Mouse (Mus musculus) kidney, postnatal 0 days (tissue): Measurements from ENCODE around the gene Atp6v1g3. TPM values are rescaled to one million over a fixed set of nuclear protein-coding genes. Genes with fewer than 3 reads are reported as not detected.

Experiments
- ATAC-seq: fragments of 200-750 bp; cut with Nextera tagmentation; replicated peaks from 2 replicates; pipeline ENCODE4 v1.8.0; 2017; ENCODE audit warnings: low read depth, moderate number of reproducible peaks, moderate TSS enrichment, moderate library complexity; ENCODE audit not compliant: low FRiP score
- DNase-seq: peaks from one replicate; pipeline ENCODE4 v3.0.0-alpha.2; 2016; ENCODE audit warnings: low spot score
- H3K27ac ChIP-seq: fragments of 300-500 bp; sonication (generic); 2 replicates; pipeline ENCODE4 v1.5.1; 2014; ENCODE audit warnings: mild to moderate bottlenecking
- H3K27me3 ChIP-seq: fragments of 300-500 bp; sonication (generic); 2 replicates; pipeline ENCODE4 v1.6.1; 2014; ENCODE audit warnings: low read length, mixed read lengths; ENCODE audit not compliant: insufficient read depth
- H3K36me3 ChIP-seq: fragments of 300-500 bp; sonication (generic); 2 replicates; pipeline ENCODE4 v1.6.1; 2014; ENCODE audit warnings: low read length, mixed read lengths; ENCODE audit not compliant: insufficient read depth
- H3K4me1 ChIP-seq: fragments of 300-500 bp; sonication (generic); replicated peaks from 2 replicates; pipeline ENCODE4 v1.6.1; 2014; ENCODE audit warnings: antibody characterized with exemption, low read length, mixed read lengths; ENCODE audit not compliant: insufficient read depth
- H3K4me2 ChIP-seq: fragments of 300-500 bp; sonication (generic); 2 replicates; pipeline ENCODE4 v1.6.1; 2014; ENCODE audit warnings: mild to moderate bottlenecking, low read length, moderate library complexity, mixed read lengths
- H3K4me3 ChIP-seq: fragments of 300-500 bp; sonication (generic); replicated peaks from 2 replicates; pipeline ENCODE4 v1.5.1; 2014; ENCODE audit warnings: low read depth, low read length
- H3K9ac ChIP-seq: fragments of 300-500 bp; sonication (generic); 2 replicates; pipeline ENCODE4 v1.6.1; 2014; ENCODE audit warnings: low read depth, low read length
- H3K9me3 ChIP-seq: fragments of 300-500 bp; sonication (generic); replicated peaks from 2 replicates; pipeline ENCODE4 v1.6.1; 2016; ENCODE audit warnings: low read length, inconsistent platforms, mixed read lengths
- CTCF ChIP-seq: IDR thresholded peaks from 2 replicates; pipeline ENCODE4 v1.5.1; 2016; ENCODE audit warnings: antibody characterized with exemption, low read depth, mild to moderate bottlenecking, moderate library complexity
- WGBS: fragments of 180-500 bp; shearing (Covaris S2); extraction: QIAGEN DNeasy Blood & Tissue Kit; methylation state at CpG from one replicate; pipeline ENCODE4 v1.1.7; 2014; 5-methylcytosine and 5-hydroxymethylcytosine counted together
- polyA plus RNA-seq: library from polyadenylated mRNA; unstranded; fragments of >200 nt; fragmentation: Nextera tagmentation; extraction: Ambion mirVana; gene quantifications from 2 replicates; pipeline ENCODE4 v1.2.1, GENCODE M21; 2015

The Atp6v1g3 gene
- polyA plus RNA-seq, 1 experiment from 2014 or later, result 38.0 TPM

DNA sequence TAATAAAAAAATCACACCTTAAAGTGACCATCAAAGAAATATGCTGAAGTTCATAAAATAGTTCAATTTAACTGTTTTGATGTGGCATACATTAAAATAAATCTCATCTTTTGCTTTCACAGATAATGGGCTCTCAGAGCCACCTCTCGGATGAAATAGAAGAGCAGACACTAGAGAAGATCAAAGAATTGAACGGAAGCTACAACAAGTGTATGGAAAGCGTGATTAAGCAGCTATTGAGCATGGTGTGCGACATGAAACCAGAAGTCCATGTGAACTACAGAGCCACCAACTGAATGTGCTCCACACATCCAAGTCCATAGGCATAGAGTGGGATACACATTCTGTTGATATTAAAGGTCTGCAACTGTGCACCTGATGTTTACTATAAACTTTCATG, 14.1 kb downstream of the Atp6v1g3 start:
- H3K36me3 ChIP-seq, result no peaks in the 10 kb centered on the region
- no peak for ATAC-seq
- no peak for TF ChIP-seq CTCF
- H3K27ac ChIP-seq, result no peak overlapping the region
- DNase-seq, result no peak
- no peak overlapping the region for H3K4me3 ChIP-seq
- H3K4me1 ChIP-seq, result no peaks in the 10 kb centered on the region
- H3K27me3 ChIP-seq, result no peaks in the 10 kb centered on the region
- H3K9me3 ChIP-seq, result no peaks in the 10 kb centered on the region
- H3K4me2 ChIP-seq, result no peak overlapping the region
- 94% methylated on average over 4 of the region's 4 CpGs for WGBS
- no peak overlapping the region for H3K9ac ChIP-seq

- no peak for TF ChIP-seq CTCF
- H3K36me3 ChIP-seq, result no peaks in the 10 kb centered on the region
- WGBS, result 77% methylated on average over 1 of the region's 1 CpGs
- no peak overlapping the region for H3K4me2 ChIP-seq
- H3K9me3 ChIP-seq, result no peaks in the 10 kb centered on the region
- no peak overlapping the region for H3K9ac ChIP-seq
- no peak overlapping the region for H3K4me3 ChIP-seq
- ATAC-seq, result no peak
- DNase-seq, result no peak
- no peaks in the 10 kb centered on the region for H3K27me3 ChIP-seq
- no peak overlapping the region for H3K27ac ChIP-seq
- H3K4me1 ChIP-seq, result no peaks in the 10 kb centered on the region
Observed at GRCm38 (mm10) chr1:138288721-138289120, 15.2 kb downstream of the Atp6v1g3 start.

DNA sequence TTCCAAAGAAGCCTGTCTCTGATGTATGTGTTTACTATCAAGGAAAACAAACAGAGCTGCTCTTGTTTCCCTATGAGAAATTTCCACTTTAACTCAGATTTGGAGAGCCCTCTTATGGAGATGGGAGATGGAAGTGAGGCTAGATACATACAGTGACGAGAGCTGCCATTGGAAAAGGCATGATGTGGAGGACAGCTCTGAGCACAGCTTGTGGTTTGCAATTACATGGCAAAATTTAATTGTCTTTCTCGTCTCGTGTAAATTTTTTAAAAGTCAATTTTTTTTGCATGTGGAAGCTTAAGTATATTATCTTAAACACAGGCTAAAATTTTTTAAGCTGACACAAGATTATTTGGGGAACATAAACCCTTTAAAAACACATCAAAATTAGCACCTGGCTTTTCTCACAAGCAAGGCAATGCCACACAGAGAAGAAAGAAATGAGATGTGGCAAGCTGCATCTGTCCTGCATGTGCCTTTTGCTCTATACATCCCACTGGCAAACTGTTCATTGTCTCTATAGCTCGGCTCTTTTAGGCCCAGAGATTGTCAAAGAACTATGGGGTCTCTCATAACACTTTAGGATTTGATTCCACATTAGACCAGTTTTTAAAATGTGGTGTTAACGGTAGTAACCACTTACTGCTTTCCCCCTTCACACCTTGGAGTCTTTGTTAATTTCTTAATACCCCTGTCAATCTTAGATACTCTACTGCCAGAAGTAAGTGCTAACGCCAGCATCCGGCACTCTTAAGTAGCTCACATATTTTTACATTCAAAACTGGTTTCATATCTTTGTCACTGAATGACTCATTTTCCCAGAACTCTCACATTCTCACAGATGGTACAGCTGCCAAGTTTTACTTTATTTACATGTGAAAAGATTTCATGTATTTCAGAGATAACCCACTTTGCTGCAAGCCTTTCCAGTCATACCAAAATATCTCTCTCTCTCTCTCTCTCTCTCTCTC, 16.2 kb downstream of the Atp6v1g3 start:
- H3K27ac ChIP-seq, result no peak overlapping the region
- H3K9me3 ChIP-seq, result no peaks in the 10 kb centered on the region
- H3K27me3 ChIP-seq, result no peaks in the 10 kb centered on the region
- H3K4me1 ChIP-seq, result no peaks in the 10 kb centered on the region
- no peak for DNase-seq
- no peak overlapping the region for H3K9ac ChIP-seq
- no peak for TF ChIP-seq CTCF
- H3K36me3 ChIP-seq, result no peaks in the 10 kb centered on the region
- WGBS, result 71% methylated on average over 7 of the region's 7 CpGs
- no peak for ATAC-seq
- H3K4me3 ChIP-seq, result no peak overlapping the region
- H3K4me2 ChIP-seq, result no peak overlapping the region

GRCm38 (mm10) chr1:138291463-138291862, 17.9 kb downstream of the Atp6v1g3 start:
- DNase-seq (no peak), ATAC-seq (no peak)
- Histone ChIP-seq H3K9ac (no peak overlapping the region), H3K27ac (no peak overlapping the region), H3K27me3 (no peaks in the 10 kb centered on the region), H3K4me2 (no peak overlapping the region), H3K4me3 (no peak overlapping the region), H3K4me1 (no peaks in the 10 kb centered on the region), H3K36me3 (no peaks in the 10 kb centered on the region), H3K9me3 (no peaks in the 10 kb centered on the region)
- TF ChIP-seq CTCF, result no peak
- 81% methylated on average over 5 of the region's 5 CpGs for WGBS

DNA sequence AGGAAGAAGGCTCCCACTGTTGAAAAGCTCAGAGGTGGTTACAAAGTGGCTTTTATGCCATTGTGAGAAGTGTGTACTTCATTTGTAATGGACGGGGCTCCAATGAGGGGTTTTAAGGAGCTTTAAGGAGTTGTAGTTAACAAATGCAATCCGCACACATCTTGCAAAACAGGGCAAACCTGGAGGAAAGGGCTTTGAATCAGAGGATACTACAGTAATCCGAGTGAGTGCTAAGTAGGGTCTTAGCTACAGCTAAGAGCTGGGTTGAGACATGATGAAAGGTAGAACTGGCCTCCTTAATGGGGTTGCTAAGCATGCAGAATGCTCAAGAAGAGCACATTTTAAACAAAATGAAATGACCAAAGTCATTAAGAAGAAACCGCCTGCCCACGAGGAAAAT, 20.9 kb downstream of the Atp6v1g3 start:
- no peaks in the 10 kb centered on the region for H3K9me3 ChIP-seq
- no peak overlapping the region for H3K4me2 ChIP-seq
- 91% methylated on average over 5 of the region's 5 CpGs for WGBS
- H3K9ac ChIP-seq, result no peak overlapping the region
- H3K4me1 ChIP-seq, result no peaks in the 10 kb centered on the region
- no peaks in the 10 kb centered on the region for H3K36me3 ChIP-seq
- H3K27me3 ChIP-seq, result no peaks in the 10 kb centered on the region
- no peak overlapping the region for H3K4me3 ChIP-seq
- DNase-seq, result no peak
- TF ChIP-seq CTCF, result no peak
- no peak for ATAC-seq
- no peak overlapping the region for H3K27ac ChIP-seq

- no peak for ATAC-seq
- TF ChIP-seq CTCF, result no peak
- H3K4me2 ChIP-seq, result no peak overlapping the region
- no peaks in the 10 kb centered on the region for H3K4me1 ChIP-seq
- H3K9me3 ChIP-seq, result no peaks in the 10 kb centered on the region
- H3K27me3 ChIP-seq, result no peaks in the 10 kb centered on the region
- DNase-seq, result no peak
- H3K36me3 ChIP-seq, result no peaks in the 10 kb centered on the region
- H3K27ac ChIP-seq, result no peak overlapping the region
- H3K4me3 ChIP-seq, result no peak overlapping the region
- H3K9ac ChIP-seq, result no peak overlapping the region
- 11% methylated on average over 2 of the region's 2 CpGs for WGBS
Observed at GRCm38 (mm10) chr1:138298156-138298555, 24.6 kb downstream of the Atp6v1g3 start.

DNA sequence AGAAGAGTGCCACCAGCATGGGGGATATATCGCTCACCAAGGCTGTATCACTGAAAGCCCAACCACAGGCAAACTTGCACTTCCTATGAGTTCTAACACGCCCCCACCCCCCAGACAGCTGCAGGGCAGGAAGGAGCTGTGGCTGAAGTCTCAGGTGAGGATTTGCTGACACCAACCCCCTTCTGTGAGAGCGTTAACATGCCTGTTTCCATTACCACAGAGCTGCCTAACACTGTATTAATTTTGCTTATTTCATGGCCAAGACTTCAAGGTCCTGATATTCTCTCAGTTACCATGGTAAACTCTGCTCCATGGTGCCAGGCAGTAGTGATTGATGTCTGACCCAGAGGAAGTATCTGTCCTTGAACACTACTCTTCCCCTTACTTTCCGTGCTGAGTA, 26.0 kb downstream of the Atp6v1g3 start:
- Histone ChIP-seq H3K4me1 (no peaks in the 10 kb centered on the region), H3K36me3 (no peaks in the 10 kb centered on the region), H3K4me3 (no peak overlapping the region), H3K27ac (no peak overlapping the region), H3K4me2 (no peak overlapping the region), H3K9ac (no peak overlapping the region), H3K27me3 (no peaks in the 10 kb centered on the region), H3K9me3 (no peaks in the 10 kb centered on the region)
- ATAC-seq (no peak), DNase-seq (no peak)
- 67% methylated on average over 4 of the region's 4 CpGs for WGBS
- no peak for TF ChIP-seq CTCF
